Comparison of ENCODE assay signal across 17 mouse cellular contexts in genomic region chr4:131822583-131822982, GRCm38 (mm10). TPM values are rescaled to one million over a fixed set of nuclear protein-coding genes. Genes with fewer than 3 reads are reported as not detected.
DNase-seq lines count a peak whose midpoint lies in the region; ATAC-seq and TF ChIP-seq lines count a peak whose summit lies in the region.
"Had no signal": no experiment of that assay in that cellular context is flagged by ENCODE, and none has a peak within 500 bp of the region (broad histone marks: within the 10 kb centered on the region; RNA-seq: fewer than 3 reads in every experiment).

No protein-coding gene starts in this region.

- H3K4me2 ChIP-seq in liver, embryonic 11.5 days: no peak overlapping the region
- no peak overlapping the region for H3K4me2 ChIP-seq in liver, postnatal 0 days (ENCODE audit: low read depth, low read length)
- no peak overlapping the region for H3K4me2 ChIP-seq in liver, embryonic 13.5 days
- no peak overlapping the region for H3K4me2 ChIP-seq in stomach, embryonic 15.5 days
- H3K4me2 ChIP-seq: forebrain, embryonic 15.5 days; hindbrain, embryonic 13.5 days had no signal

- no peak overlapping the region for H3K9ac ChIP-seq in liver, embryonic 11.5 days (ENCODE audit: low read depth, low read length)
- no peak overlapping the region for H3K9ac ChIP-seq in liver, postnatal 0 days (replicated peaks)
- no peak overlapping the region for H3K9ac ChIP-seq in liver, embryonic 13.5 days
- no peak overlapping the region for H3K9ac ChIP-seq in stomach, embryonic 15.5 days
- H3K9ac ChIP-seq: forebrain, embryonic 15.5 days; hindbrain, embryonic 13.5 days had no signal

- peaks cover 14% of the 10 kb centered on the region for H3K27me3 ChIP-seq in liver, embryonic 11.5 days (replicated peaks; ENCODE audit: control insufficient read depth, insufficient read depth, low read length)
- no peaks in the 10 kb centered on the region for H3K27me3 ChIP-seq in liver, postnatal 0 days (ENCODE audit: insufficient read depth, low read length)
- no peaks in the 10 kb centered on the region for H3K27me3 ChIP-seq in liver, embryonic 13.5 days
- no peaks in the 10 kb centered on the region for H3K27me3 ChIP-seq in stomach, embryonic 15.5 days (replicated peaks)
- H3K27me3 ChIP-seq: forebrain, embryonic 15.5 days had no signal

- no peaks in the 10 kb centered on the region for H3K36me3 ChIP-seq in liver, embryonic 11.5 days (ENCODE audit: control insufficient read depth, insufficient read depth, low read length)
- no peaks in the 10 kb centered on the region for H3K36me3 ChIP-seq in liver, postnatal 0 days (replicated peaks; ENCODE audit: insufficient read depth, low read length)
- H3K36me3 ChIP-seq in liver, embryonic 13.5 days: no peaks in the 10 kb centered on the region
- 0 out of 2 replicates have a peak, but pooled peaks cover 4% of the 10 kb centered on the region for H3K36me3 ChIP-seq in stomach, embryonic 15.5 days
- H3K36me3 ChIP-seq: hindbrain, embryonic 13.5 days had no signal

- WGBS in liver, embryonic 11.5 days: 76% methylated on average over 3 of the region's 3 CpGs
- 74% methylated on average over 3 of the region's 3 CpGs for WGBS in liver, postnatal 0 days (ENCODE audit: insufficient replicate concordance)
- 57% methylated on average over 3 of the region's 3 CpGs for WGBS in liver, embryonic 13.5 days (ENCODE audit: insufficient replicate concordance)
- 63% methylated on average over 3 of the region's 3 CpGs for WGBS in stomach, embryonic 15.5 days

- peaks cover 4% of the 10 kb centered on the region; the same call in 1 of the 2 replicates for H3K4me1 ChIP-seq in liver, embryonic 11.5 days (replicated peaks; ENCODE audit: control insufficient read depth, insufficient read depth, low read length)
- no peaks in the 10 kb centered on the region for H3K4me1 ChIP-seq in liver, postnatal 0 days (ENCODE audit: insufficient read depth)
- H3K4me1 ChIP-seq in liver, embryonic 13.5 days (replicated peaks): peaks cover 35% of the 10 kb centered on the region
- H3K4me1 ChIP-seq in stomach, embryonic 15.5 days: peaks cover 19% of the 10 kb centered on the region

- DNase-seq in liver, embryonic 11.5 days (ENCODE audit: low spot score): no peak
- DNase-seq in liver, postnatal 0 days: no peak
- DNase-seq in liver, embryonic 13.5 days: no peak
- no peak for DNase-seq in embryo, embryonic 10.5 days (ENCODE audit: low spot score)
- DNase-seq in heart, postnatal 4 days: no peak
- DNase-seq in embryo, embryonic 9.5 days (ENCODE audit: extremely low spot score): no peak
- DNase-seq: adrenal gland, postnatal 10 days; cerebellum, adult 11 months; cerebellum, adult 8-10 months; cerebellum, postnatal 25 days; gastrocnemius, postnatal 36 days; heart, adult 11 months; heart, postnatal 10 days had no signal

- H3K27ac ChIP-seq in liver, embryonic 11.5 days (ENCODE audit: low read depth, low read length): no peak overlapping the region
- no peak overlapping the region for H3K27ac ChIP-seq in liver, postnatal 0 days (ENCODE audit: low read depth)
- no peak overlapping the region; the same call in 1 of the 2 replicates for H3K27ac ChIP-seq in liver, embryonic 13.5 days
- peak overlapping the region; percentile 66; the same call in 1 of the 2 replicates for H3K27ac ChIP-seq in stomach, embryonic 15.5 days
- H3K27ac ChIP-seq: forebrain, embryonic 15.5 days; hindbrain, embryonic 13.5 days had no signal

- no peak overlapping the region for H3K4me3 ChIP-seq in liver, embryonic 11.5 days (ENCODE audit: low read depth, low read length)
- H3K4me3 ChIP-seq in liver, postnatal 0 days (ENCODE audit: low read depth, low read length): no peak overlapping the region
- no peak overlapping the region for H3K4me3 ChIP-seq in liver, embryonic 13.5 days (replicated peaks)
- no peak overlapping the region for H3K4me3 ChIP-seq in stomach, embryonic 15.5 days (replicated peaks)
- H3K4me3 ChIP-seq: embryonic facial prominence, embryonic 10.5 days; forebrain, embryonic 15.5 days; hindbrain, embryonic 13.5 days had no signal

- no peak for TF ChIP-seq CTCF in liver, postnatal 0 days (IDR thresholded peaks at IDR 0.05; ENCODE audit: low read depth)

- 0 out of 2 replicates have a peak, but pooled peaks have one; percentile 35 for ATAC-seq in liver, embryonic 11.5 days (replicated peaks; ENCODE audit: low FRiP score)
- no peak for ATAC-seq in liver, postnatal 0 days
- peak; percentile 70 for ATAC-seq in liver, embryonic 13.5 days (ENCODE audit: low read depth)
- peak; percentile 36; the same call in 1 of the 2 replicates for ATAC-seq in stomach, embryonic 15.5 days (ENCODE audit: insufficient read depth, low FRiP score, low read depth)
- ATAC-seq: forebrain, embryonic 15.5 days had no signal

- no peaks in the 10 kb centered on the region for H3K9me3 ChIP-seq in liver, embryonic 11.5 days (ENCODE audit: control insufficient read depth, low read length)
- no peaks in the 10 kb centered on the region for H3K9me3 ChIP-seq in liver, postnatal 0 days (ENCODE audit: low read length)
- no peaks in the 10 kb centered on the region for H3K9me3 ChIP-seq in liver, embryonic 13.5 days (replicated peaks)
- no peaks in the 10 kb centered on the region for H3K9me3 ChIP-seq in stomach, embryonic 15.5 days
- H3K9me3 ChIP-seq: embryonic facial prominence, embryonic 10.5 days; forebrain, embryonic 15.5 days; hindbrain, embryonic 13.5 days had no signal

- TF ChIP-seq EP300 in liver, postnatal 0 days (IDR thresholded peaks at IDR 0.05; ENCODE audit: low read depth): no peak

RNA-seq across cellular contexts. Expression of gene Ptpru, which starts 15.5 kb away (rescaled TPM):
- 5.8 and 6.1 TPM in 2 replicates for polyA plus RNA-seq in liver, embryonic 11.5 days (2014; fragmentation: Nextera tagmentation; extraction: Ambion mirVana)
- polyA plus RNA-seq in liver, postnatal 0 days (2015; fragmentation: Nextera tagmentation; extraction: Ambion mirVana): 2.6 and 2.7 TPM in 2 replicates
- polyA plus RNA-seq in liver, embryonic 13.5 days (2015; fragmentation: Nextera tagmentation; extraction: Ambion mirVana): 2.1 and 2.7 TPM in 2 replicates
- 10.5 and 12.6 TPM in 2 replicates for polyA plus RNA-seq in stomach, embryonic 15.5 days (2015; fragmentation: Nextera tagmentation; extraction: Ambion mirVana)
- 1 to 10 TPM; 2.1 to 3.6 TPM for total RNA-seq in heart, postnatal 4 days (2021)

RNA-seq across cellular contexts. Expression of gene Mecr, which starts 20.7 kb away (rescaled TPM):
- polyA plus RNA-seq in liver, embryonic 11.5 days (2014; fragmentation: Nextera tagmentation; extraction: Ambion mirVana): 59.3 and 64.4 TPM in 2 replicates
- 27.6 and 30.0 TPM in 2 replicates for polyA plus RNA-seq in liver, postnatal 0 days (2015; fragmentation: Nextera tagmentation; extraction: Ambion mirVana)
- 39.6 and 42.8 TPM in 2 replicates for polyA plus RNA-seq in liver, embryonic 13.5 days (2015; fragmentation: Nextera tagmentation; extraction: Ambion mirVana)
- 57.5 and 66.0 TPM in 2 replicates for polyA plus RNA-seq in stomach, embryonic 15.5 days (2015; fragmentation: Nextera tagmentation; extraction: Ambion mirVana)
- 10 to 100 TPM; 22.4 to 25.2 TPM for total RNA-seq in heart, postnatal 4 days (2021)

RNA-seq across cellular contexts. Expression of gene Srsf4, which starts 50.8 kb away (rescaled TPM):
- polyA plus RNA-seq in liver, embryonic 11.5 days (2014; fragmentation: Nextera tagmentation; extraction: Ambion mirVana): 113 and 118 TPM in 2 replicates
- 35.0 and 37.5 TPM in 2 replicates for polyA plus RNA-seq in liver, postnatal 0 days (2015; fragmentation: Nextera tagmentation; extraction: Ambion mirVana)
- polyA plus RNA-seq in liver, embryonic 13.5 days (2015; fragmentation: Nextera tagmentation; extraction: Ambion mirVana): 69.1 and 75.4 TPM in 2 replicates
- 95.1 and 97.8 TPM in 2 replicates for polyA plus RNA-seq in stomach, embryonic 15.5 days (2015; fragmentation: Nextera tagmentation; extraction: Ambion mirVana)
- total RNA-seq in heart, postnatal 4 days (2021): 10 to 100 TPM; 73.2 to 76.8 TPM
